Mouse (Mus musculus) frontal cortex, adult 2 months (tissue): Measurements from ENCODE around the gene Mrps34. TPM values are rescaled to one million over a fixed set of nuclear protein-coding genes. Genes with fewer than 3 reads are reported as not detected.

Source experiments
- DNase-seq, 2 experiments: peaks; one replicate each; pipeline ENCODE4 v3.0.0; 2022; ENCODE audit warnings: low spot score in 1 of 2; ENCODE audit errors: extremely low spot score in 1 of 2
- polyA plus RNA-seq: library from polyadenylated mRNA; depleted of rRNA; stranded (reverse); fragments of >200 nt; gene quantifications from 2 replicates; pipeline ENCODE4 v1.2.3, GENCODE M21; 2012; rRNA removed

Gene Mrps34
- 111 and 127 TPM in 2 replicates for polyA plus RNA-seq

GRCm38 (mm10) chr17:24894995-24895547 is at the start of gene Mrps34, which contains the start of gene Eme2:
Mrps34 (plus strand) TSS chr17:24895116.
Eme2 (minus strand) TSS chr17:24895087.
- DNase-seq, result peak in 1 of 2 experiments; percentile 88

GRCm38 (mm10) chr17:24847386-24847785 is 47.5 kb upstream of the Mrps34 start:
- DNase-seq, result no peak

- no peak for DNase-seq
Observed at GRCm38 (mm10) chr17:24848600-24849031, 46.3 kb upstream of the Mrps34 start.

- no peak for DNase-seq
Observed at GRCm38 (mm10) chr17:24849733-24850064, 45.2 kb upstream of the Mrps34 start.

GRCm38 (mm10) chr17:24850065-24850772 is 44.7 kb upstream of the Mrps34 start, which contains the start of gene Fahd1:
Fahd1 (minus strand) TSS chr17:24850364.
- peak; percentile 97 for DNase-seq

- DNase-seq, result no peak
Observed at GRCm38 (mm10) chr17:24850773-24851127, 44.2 kb upstream of the Mrps34 start.

GRCm38 (mm10) chr17:24851381-24852125 is 43.4 kb upstream of the Mrps34 start:
- DNase-seq, result no peak

- DNase-seq, result no peak
Observed at GRCm38 (mm10) chr17:24855838-24856464, 39.0 kb upstream of the Mrps34 start.

- DNase-seq, result no peak
Observed at GRCm38 (mm10) chr17:24856589-24856988, 38.3 kb upstream of the Mrps34 start.

GRCm38 (mm10) chr17:24857831-24858470 is 37.0 kb upstream of the Mrps34 start:
- DNase-seq, result no peak

- DNase-seq, result no peak
Observed at GRCm38 (mm10) chr17:24858967-24859366, 35.9 kb upstream of the Mrps34 start.

- no peak for DNase-seq
Observed at GRCm38 (mm10) chr17:24860076-24860475, 34.8 kb upstream of the Mrps34 start.

- no peak for DNase-seq
Observed at GRCm38 (mm10) chr17:24861785-24862184, 33.1 kb upstream of the Mrps34 start.

- DNase-seq, result no peak
Observed at GRCm38 (mm10) chr17:24865776-24866175, 29.1 kb upstream of the Mrps34 start, which contains the start of gene Igfals. Igfals (plus strand) TSS chr17:24865997.

- peak; percentile 53 for DNase-seq
Observed at GRCm38 (mm10) chr17:24867914-24868313, 27.0 kb upstream of the Mrps34 start.

GRCm38 (mm10) chr17:24873695-24874404 is 21.1 kb upstream of the Mrps34 start:
- no peak for DNase-seq

- no peak for DNase-seq
Observed at GRCm38 (mm10) chr17:24874405-24874745, 20.5 kb upstream of the Mrps34 start.

- no peak for DNase-seq
Observed at GRCm38 (mm10) chr17:24874989-24875388, 19.9 kb upstream of the Mrps34 start.

GRCm38 (mm10) chr17:24877336-24878116 is 17.4 kb upstream of the Mrps34 start:
- DNase-seq, result no peak

- DNase-seq, result no peak
Observed at GRCm38 (mm10) chr17:24878117-24878397, 16.9 kb upstream of the Mrps34 start.
